Mouse (Mus musculus): ENCODE results near the gene Rps10.

DNA sequence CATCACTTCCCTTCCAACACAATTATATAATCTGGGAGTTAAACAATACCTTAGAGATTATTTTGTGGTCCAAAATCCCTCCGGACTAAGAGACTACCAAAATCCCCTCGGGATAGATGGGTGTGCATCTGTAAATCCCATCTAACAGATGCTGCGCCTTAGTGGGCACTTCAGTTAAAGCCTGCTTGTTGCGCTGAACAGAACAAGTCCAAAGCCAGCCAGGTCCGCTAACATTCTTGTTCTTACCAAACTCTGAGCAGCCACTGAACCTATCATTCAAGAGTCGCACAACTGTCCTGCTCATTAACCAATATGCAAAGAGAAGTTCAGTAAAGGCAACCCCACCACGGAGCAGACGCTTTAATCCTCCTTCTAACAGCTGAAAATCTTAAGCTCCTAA is 15.3 kb downstream of the Rps10 start:
- TF ChIP-seq EP300 (IDR thresholded peaks at IDR 0.05; ENCODE audit: low read depth), result no peak
- no peak for TF ChIP-seq CTCF (IDR thresholded peaks at IDR 0.05; ENCODE audit: low read depth)
